Mouse (Mus musculus) limb, embryonic 14.5 days (tissue): ENCODE measurements around the gene Piezo1. TPM values are rescaled to one million over a fixed set of nuclear protein-coding genes. Genes with fewer than 3 reads are reported as not detected.

Experiments used
- ATAC-seq: fragments of 200-750 bp; cut with Nextera tagmentation; 2 replicates; pipeline ENCODE4 v1.8.0; 2017; ENCODE audit warnings: low read depth, moderate number of reproducible peaks, moderate TSS enrichment; ENCODE audit not compliant: low FRiP score
- DNase-seq: peaks from one replicate; pipeline ENCODE4 v3.0.0-alpha.2; 2015; ENCODE audit warnings: low spot score
- H3K27ac ChIP-seq: fragments of 300-500 bp; sonication (generic); replicated peaks from 2 replicates; pipeline ENCODE4 v1.5.1; 2014; ENCODE audit warnings: low read depth, mild to moderate bottlenecking, low read length, moderate library complexity, mixed read lengths
- H3K27me3 ChIP-seq: fragments of 300-500 bp; sonication (generic); 2 replicates; pipeline ENCODE4 v1.6.1; 2014; ENCODE audit warnings: low read length, mixed read lengths; ENCODE audit not compliant: control insufficient read depth, insufficient read depth
- H3K36me3 ChIP-seq: fragments of 300-500 bp; sonication (generic); 2 replicates; pipeline ENCODE4 v1.6.1; 2014; ENCODE audit warnings: mild to moderate bottlenecking, low read length, moderate library complexity, mixed read lengths; ENCODE audit not compliant: control insufficient read depth, insufficient read depth
- H3K4me1 ChIP-seq: fragments of 300-500 bp; sonication (generic); 2 replicates; pipeline ENCODE4 v1.6.1; 2014; ENCODE audit warnings: antibody characterized with exemption, low read length, mixed read lengths; ENCODE audit not compliant: control insufficient read depth, insufficient read depth
- H3K4me2 ChIP-seq: fragments of 300-500 bp; sonication (generic); replicated peaks from 2 replicates; pipeline ENCODE4 v1.6.1; 2014; ENCODE audit warnings: low read depth, mild to moderate bottlenecking, low read length, moderate library complexity; ENCODE audit not compliant: severe bottlenecking
- H3K4me3 ChIP-seq: fragments of 300-500 bp; sonication (generic); replicated peaks from 2 replicates; pipeline ENCODE4 v1.5.1; 2014; ENCODE audit warnings: low read length
- H3K9ac ChIP-seq: fragments of 300-500 bp; sonication (generic); 2 replicates; pipeline ENCODE4 v1.6.1; 2014; ENCODE audit warnings: mild to moderate bottlenecking, low read depth, low read length, moderate library complexity; ENCODE audit not compliant: severe bottlenecking
- H3K9me3 ChIP-seq: fragments of 300-500 bp; sonication (generic); 2 replicates; pipeline ENCODE4 v1.6.1; 2016; ENCODE audit warnings: low read length; ENCODE audit not compliant: control insufficient read depth
- POLR2A ChIP-seq: fragments of 200-500 bp; IDR thresholded peaks from 2 replicates; pipeline ENCODE4 v1.8.0; 2012; ENCODE audit warnings: inconsistent platforms, mild to moderate bottlenecking, moderate library complexity, borderline replicate concordance; ENCODE audit not compliant: insufficient read depth, insufficient read length; ENCODE audit errors: extremely low read depth
- whole genome bisulfite sequencing: fragments of 180-500 bp; shearing (Covaris S2); extraction: QIAGEN DNeasy Blood & Tissue Kit; methylation state at CpG from one replicate; pipeline ENCODE4 v1.1.7; 2014; 5-methylcytosine and 5-hydroxymethylcytosine counted together
- polyA plus RNA-seq, 2 experiments: library from polyadenylated mRNA; depleted of rRNA in 1 of 2; stranded (reverse) in 1 of 2; unstranded in 1 of 2; fragments of >200 nt; fragmentation: Nextera tagmentation in 1 of 2; extraction: Ambion mirVana in 1 of 2; gene quantifications; 2 replicates each; pipeline versions ENCODE4 v1.2.1 to v1.2.3; 2012 to 2014

Gene Piezo1
- polyA plus RNA-seq, 2 experiments = 20.7 to 93.3 TPM

- Histone ChIP-seq H3K27me3 (no peaks in the 10 kb centered on the region), H3K4me3 (no peak overlapping the region), H3K4me1 (peaks cover 8% of the 10 kb centered on the region), H3K36me3 (0 out of 2 replicates have a peak, but pooled peaks cover 4% of the 10 kb centered on the region), H3K4me2 (no peak overlapping the region), H3K9me3 (no peaks in the 10 kb centered on the region), H3K27ac (no peak overlapping the region), H3K9ac (no peak overlapping the region)
- TF ChIP-seq POLR2A = no peak
- DNase-seq = no peak
- WGBS = 89% methylated on average over 9 of the region's 9 CpGs
- no peak for ATAC-seq
Measured at GRCm38 (mm10) chr8:122538310-122539076, 12.6 kb downstream of the Piezo1 start.

- 80% methylated on average over 2 of the region's 2 CpGs for WGBS
- no peak for DNase-seq
Measured at GRCm38 (mm10) chr8:122537812-122538211, 13.3 kb downstream of the Piezo1 start.

GRCm38 (mm10) chr8:122537033-122537432, 14.1 kb downstream of the Piezo1 start:
- Histone ChIP-seq H3K9ac (no peak overlapping the region; the same call in 1 of the 2 replicates), H3K4me1 (peaks cover 8% of the 10 kb centered on the region), H3K27me3 (no peaks in the 10 kb centered on the region), H3K4me2 (no peak overlapping the region), H3K4me3 (no peak overlapping the region), H3K9me3 (no peaks in the 10 kb centered on the region), H3K27ac (peak overlapping the region; percentile 63), H3K36me3 (no peaks in the 10 kb centered on the region)
- peak; percentile 80 for DNase-seq
- WGBS = 20% methylated on average over 6 of the region's 6 CpGs
- ATAC-seq = peak; percentile 80
- TF ChIP-seq POLR2A = no peak

More at GRCm38 (mm10) chr8:122537812-122538211, 13.3 kb downstream of the Piezo1 start:
- Histone ChIP-seq H3K27ac (no peak overlapping the region), H3K9me3 (no peaks in the 10 kb centered on the region), H3K4me1 (peaks cover 8% of the 10 kb centered on the region), H3K27me3 (no peaks in the 10 kb centered on the region), H3K4me2 (no peak overlapping the region), H3K9ac (no peak overlapping the region), H3K36me3 (no peaks in the 10 kb centered on the region), H3K4me3 (no peak overlapping the region)
- no peak for TF ChIP-seq POLR2A
- ATAC-seq = no peak

- DNase-seq = no peak
- TF ChIP-seq POLR2A = no peak
- Histone ChIP-seq H3K4me2 (no peak overlapping the region), H3K36me3 (no peaks in the 10 kb centered on the region), H3K4me3 (no peak overlapping the region), H3K4me1 (peaks cover 2% of the 10 kb centered on the region; the same call in 1 of the 2 replicates), H3K27me3 (no peaks in the 10 kb centered on the region), H3K9ac (no peak overlapping the region), H3K9me3 (no peaks in the 10 kb centered on the region), H3K27ac (no peak overlapping the region)
- ATAC-seq = no peak
- 78% methylated on average over 8 of the region's 8 CpGs for WGBS
Measured at GRCm38 (mm10) chr8:122531312-122531711, 19.8 kb downstream of the Piezo1 start.

DNA sequence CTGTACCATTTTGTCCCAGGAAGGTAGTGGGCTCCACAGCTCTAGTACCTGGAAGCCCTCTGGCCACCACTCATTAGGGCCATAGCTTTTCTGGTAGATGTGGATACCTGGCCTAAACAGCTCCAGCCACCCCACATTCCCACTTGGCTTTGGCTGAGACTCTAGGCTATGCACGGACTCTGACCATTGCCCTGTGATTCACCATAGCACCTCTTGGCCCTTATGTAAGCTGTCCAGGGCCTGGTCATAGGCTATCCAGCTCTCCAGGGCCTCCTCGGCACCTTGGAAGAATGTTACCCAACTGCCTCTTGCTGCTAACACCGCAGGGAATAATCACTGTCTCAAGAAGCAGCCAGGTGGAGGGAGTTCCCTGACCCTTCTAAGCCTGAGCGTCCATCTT, 22.0 kb downstream of the Piezo1 start:
- Histone ChIP-seq H3K4me2 (no peak overlapping the region), H3K9ac (no peak overlapping the region), H3K4me1 (peaks cover 21% of the 10 kb centered on the region), H3K27ac (no peak overlapping the region), H3K27me3 (no peaks in the 10 kb centered on the region), H3K9me3 (no peaks in the 10 kb centered on the region), H3K36me3 (no peaks in the 10 kb centered on the region), H3K4me3 (no peak overlapping the region)
- DNase-seq (no peak), ATAC-seq (no peak)
- 91% methylated on average over 4 of the region's 4 CpGs for whole genome bisulfite sequencing
- TF ChIP-seq POLR2A = no peak
